Mouse (Mus musculus) bone marrow, adult 2 months (tissue): Measurements from ENCODE around the gene Akap12.

Experiments
- CTCF ChIP-seq: fragments of 200-500 bp; IDR thresholded peaks from 2 replicates; pipeline ENCODE4 v1.5.1; 2011; ENCODE audit warnings: low read length, control low read depth; ENCODE audit not compliant: control insufficient read depth, insufficient read depth
- POLR2A ChIP-seq: fragments of 200-500 bp; IDR thresholded peaks from 2 replicates; pipeline ENCODE4 v1.6.1; 2011; ENCODE audit warnings: low read depth, mild to moderate bottlenecking, control low read depth, low read length, borderline replicate concordance; ENCODE audit not compliant: control insufficient read depth

- TF ChIP-seq CTCF (no peak), POLR2A (no peak)
These were observed 80.9 kb downstream of the Akap12 start for GRCm38 (mm10) chr10:4347136-4347492.
